Mouse (Mus musculus) adrenal gland, adult 18-20 months (tissue): ENCODE measurements at regions not wholly inside any gene's neighbourhood (a gene's known extent, or its start where the extent isn't known, plus 50 kb on each side); places are given as distances from the start of the nearest gene placed in this dataset.

Experiments used
- DNase-seq, 2 experiments: peaks; one replicate each; pipeline ENCODE4 v3.0.0; 2021 to 2022; ENCODE audit warnings: low spot score in 2 of 2

DNA sequence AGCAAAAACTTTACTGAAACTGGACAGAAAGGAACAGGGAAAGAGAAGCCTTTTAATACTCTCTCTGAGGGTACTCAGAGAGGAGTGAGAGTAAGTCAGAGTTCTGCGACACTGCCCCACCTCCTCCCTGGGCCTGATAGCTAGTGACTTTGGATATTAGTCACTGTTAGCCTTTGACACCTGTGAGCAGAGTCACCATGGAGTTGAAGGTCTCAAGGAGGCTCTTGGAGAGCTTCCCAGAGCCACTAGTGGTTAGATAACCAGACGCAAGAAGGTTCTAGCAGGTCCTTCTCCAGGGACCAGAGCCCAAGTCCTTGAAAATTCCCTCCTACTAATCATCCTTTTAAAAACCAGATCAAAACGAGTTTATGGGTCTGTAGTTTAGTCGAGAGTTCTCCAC, 94.3 kb downstream of the Brms1l start:
- peak in 1 of 2 experiments; percentile 7 for DNase-seq

DNA sequence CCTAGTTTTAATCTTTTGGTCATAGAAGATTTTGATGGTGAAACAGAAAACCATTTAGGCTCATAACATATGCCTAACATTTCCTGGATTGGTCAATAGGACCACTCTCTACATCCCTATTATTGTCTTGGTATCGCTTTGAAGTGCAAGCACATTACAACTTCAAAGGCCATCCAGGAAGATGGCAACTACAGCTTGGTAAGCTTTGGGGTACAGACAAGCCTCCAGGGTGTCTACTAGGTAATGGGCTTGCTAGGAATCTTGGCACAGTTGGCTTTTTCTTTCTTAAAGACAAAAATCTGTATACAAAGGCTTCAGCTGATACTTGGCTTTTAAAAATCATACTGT, 90.8 kb downstream of the Brms1l start:
- DNase-seq = no peak

DNA sequence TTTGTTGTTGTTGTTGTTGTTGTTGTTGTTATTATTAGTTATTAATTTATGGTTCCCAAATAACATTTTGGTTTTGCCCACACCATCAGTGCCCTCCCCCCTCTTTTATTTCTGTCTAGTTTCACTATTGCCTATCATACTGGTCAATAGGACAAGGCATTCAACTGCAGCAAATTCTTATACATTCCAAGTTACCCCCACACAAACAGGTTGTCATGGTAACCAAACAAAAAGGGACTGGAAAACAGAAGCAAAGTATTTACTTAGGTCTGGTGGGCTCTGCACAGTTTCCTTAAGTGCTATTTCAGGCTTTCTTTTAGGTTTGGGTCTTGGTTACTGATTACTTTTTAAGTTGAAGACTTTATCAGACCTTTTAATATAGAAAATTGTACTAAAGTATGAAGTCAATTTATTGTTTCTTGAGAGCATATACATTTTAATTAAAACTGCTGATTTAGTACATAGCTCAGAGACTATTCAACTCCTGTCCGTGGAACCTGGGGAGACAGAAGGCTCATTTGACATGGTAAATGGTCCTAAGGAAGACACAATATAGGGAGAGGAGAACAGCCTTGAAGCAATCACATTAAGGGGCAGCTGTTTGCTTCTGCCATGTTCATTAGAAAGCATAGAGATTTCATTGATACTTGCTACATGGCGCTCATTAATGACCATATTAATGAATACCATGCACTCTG, 90.3 kb downstream of the Brms1l start:
- no peak for DNase-seq
